Mouse (Mus musculus) erythroblast, embryonic 14.5 days (primary cell): ENCODE results near the gene Apba2. TPM values are rescaled to one million over a fixed set of nuclear protein-coding genes. Genes with fewer than 3 reads are reported as not detected.

ENCODE experiments used
- H3K27me3 ChIP-seq: 2 replicates; pipeline ENCODE4 v1.6.1; 2012; ENCODE audit warnings: inconsistent platforms; ENCODE audit not compliant: control insufficient read depth
- H3K36me3 ChIP-seq: 2 replicates; pipeline ENCODE4 v1.6.1; 2012; ENCODE audit warnings: mild to moderate bottlenecking, inconsistent platforms; ENCODE audit not compliant: control insufficient read depth
- H3K4me1 ChIP-seq: 2 replicates; pipeline ENCODE4 v1.6.1; 2012; ENCODE audit warnings: inconsistent platforms; ENCODE audit not compliant: control insufficient read depth
- H3K4me3 ChIP-seq: replicated peaks from 2 replicates; pipeline ENCODE3; 2012; ENCODE audit warnings: moderate library complexity, mild to moderate bottlenecking, inconsistent platforms
- H3K9me3 ChIP-seq: 2 replicates; pipeline ENCODE4 v1.6.1; 2012; ENCODE audit warnings: low read length, inconsistent platforms, mixed read lengths; ENCODE audit not compliant: control insufficient read depth
- GATA1 ChIP-seq: IDR thresholded peaks from 2 replicates; pipeline ENCODE4 v1.6.1; 2012; ENCODE audit warnings: low read length, inconsistent platforms, mixed read lengths
- TAL1 ChIP-seq: IDR thresholded peaks from 3 replicates; pipeline ENCODE4 v1.6.1; 2012; ENCODE audit warnings: low read length, inconsistent platforms, mixed read lengths
- polyA plus RNA-seq: library from polyadenylated mRNA; stranded (reverse); fragments of >175 nt; gene quantifications from 2 replicates; pipeline ENCODE4 v1.2.3, GENCODE M21; 2012

Apba2 gene
- polyA plus RNA-seq, 1 experiment: not detected

DNA sequence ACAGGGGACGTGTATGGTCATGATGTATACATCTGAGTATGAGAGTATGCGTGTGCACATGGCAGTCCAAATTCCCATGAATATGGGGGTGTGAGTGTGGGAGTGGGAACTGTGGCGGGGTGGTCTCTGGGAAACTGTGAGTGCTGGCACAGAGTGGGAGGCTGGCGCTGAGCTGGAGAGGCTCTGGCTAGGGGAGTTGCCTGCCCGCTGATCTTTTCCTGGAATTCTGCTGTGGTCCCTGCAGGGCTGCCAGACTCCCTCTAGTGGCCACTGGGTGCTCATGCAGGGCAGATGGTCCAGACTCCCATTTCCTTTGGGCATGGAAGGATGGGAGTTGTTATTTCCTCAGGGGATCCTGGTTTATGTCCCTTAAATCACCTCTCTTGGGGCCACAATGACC lies 250.0 kb downstream of the Apba2 start:
- no peak overlapping the region for H3K4me3 ChIP-seq
- TF ChIP-seq TAL1 (no peak), GATA1 (no peak)
- H3K36me3 ChIP-seq: no peaks in the 10 kb centered on the region
- no peaks in the 10 kb centered on the region for H3K4me1 ChIP-seq
- no peaks in the 10 kb centered on the region; the same call in 1 of the 2 replicates for H3K9me3 ChIP-seq
- no peaks in the 10 kb centered on the region for H3K27me3 ChIP-seq

DNA sequence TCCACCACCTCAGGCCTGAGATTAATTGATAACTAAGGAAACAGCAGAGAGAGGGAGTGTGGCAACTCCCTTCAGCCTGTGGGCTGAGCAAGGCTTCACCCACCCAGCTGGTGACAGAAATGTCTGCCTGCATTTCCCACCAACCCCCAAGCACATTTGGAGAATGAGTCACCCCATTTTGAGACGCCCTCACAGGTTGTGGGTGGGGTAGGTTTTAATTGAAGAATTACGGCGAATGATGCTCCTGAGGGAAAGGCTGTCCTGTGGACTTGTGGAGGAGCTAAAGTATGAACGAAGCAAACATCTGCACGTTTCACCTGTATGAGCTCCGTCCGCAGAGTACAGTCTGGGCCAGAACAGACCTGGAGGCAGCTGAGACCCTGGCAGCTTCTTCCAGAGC lies 250.6 kb downstream of the Apba2 start:
- Histone ChIP-seq H3K4me1 (no peaks in the 10 kb centered on the region), H3K4me3 (no peak overlapping the region), H3K36me3 (no peaks in the 10 kb centered on the region), H3K9me3 (no peaks in the 10 kb centered on the region; the same call in 1 of the 2 replicates), H3K27me3 (no peaks in the 10 kb centered on the region)
- no peak for TF ChIP-seq TAL1
- no peak for TF ChIP-seq GATA1

DNA sequence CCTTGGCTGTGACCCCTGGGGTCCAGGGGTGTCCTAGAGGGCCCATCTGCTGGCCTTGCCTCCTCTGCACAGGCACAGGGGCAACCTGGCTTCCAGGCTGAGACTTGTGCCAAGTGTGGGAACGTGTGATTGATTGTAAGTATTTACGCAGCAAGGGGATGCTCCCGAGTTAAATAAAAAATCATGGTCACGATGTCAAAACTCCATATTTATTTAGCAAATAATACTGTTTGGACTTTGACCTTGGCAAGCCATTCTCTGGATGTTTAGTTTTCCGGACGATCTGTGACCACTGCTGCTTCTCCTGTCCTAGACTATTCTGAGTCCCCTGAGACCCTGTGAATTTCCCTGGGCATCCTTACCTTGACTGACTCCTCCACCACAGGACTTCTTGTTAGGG lies 252.2 kb downstream of the Apba2 start:
- H3K4me3 ChIP-seq: no peak overlapping the region
- no peak for TF ChIP-seq GATA1
- TF ChIP-seq TAL1: no peak
- H3K36me3 ChIP-seq: no peaks in the 10 kb centered on the region
- H3K4me1 ChIP-seq: no peaks in the 10 kb centered on the region
- no peaks in the 10 kb centered on the region; the same call in 1 of the 2 replicates for H3K9me3 ChIP-seq
- H3K27me3 ChIP-seq: no peaks in the 10 kb centered on the region

DNA sequence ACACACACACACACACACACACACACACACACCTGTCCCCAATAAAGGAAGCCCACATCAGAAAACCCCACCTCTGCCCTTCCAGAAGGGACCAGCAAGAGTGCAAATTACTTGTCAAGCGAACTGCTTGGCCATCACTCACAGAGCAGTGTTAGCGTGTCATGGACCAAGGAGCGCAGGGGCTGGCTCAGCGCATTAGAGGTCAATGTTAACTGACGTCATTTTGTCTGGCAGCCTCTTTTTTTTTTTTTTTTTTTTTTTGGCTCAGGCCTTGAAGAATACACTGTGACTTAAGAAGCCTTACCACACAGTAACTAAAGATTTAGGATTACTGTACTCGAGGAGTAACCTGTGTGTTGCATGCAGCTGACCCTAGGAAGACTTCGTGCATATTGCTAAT lies 252.7 kb downstream of the Apba2 start:
- Histone ChIP-seq H3K4me1 (no peaks in the 10 kb centered on the region), H3K4me3 (no peak overlapping the region), H3K27me3 (no peaks in the 10 kb centered on the region), H3K36me3 (no peaks in the 10 kb centered on the region), H3K9me3 (peaks cover 4% of the 10 kb centered on the region)
- no peak for TF ChIP-seq TAL1
- TF ChIP-seq GATA1: no peak

DNA sequence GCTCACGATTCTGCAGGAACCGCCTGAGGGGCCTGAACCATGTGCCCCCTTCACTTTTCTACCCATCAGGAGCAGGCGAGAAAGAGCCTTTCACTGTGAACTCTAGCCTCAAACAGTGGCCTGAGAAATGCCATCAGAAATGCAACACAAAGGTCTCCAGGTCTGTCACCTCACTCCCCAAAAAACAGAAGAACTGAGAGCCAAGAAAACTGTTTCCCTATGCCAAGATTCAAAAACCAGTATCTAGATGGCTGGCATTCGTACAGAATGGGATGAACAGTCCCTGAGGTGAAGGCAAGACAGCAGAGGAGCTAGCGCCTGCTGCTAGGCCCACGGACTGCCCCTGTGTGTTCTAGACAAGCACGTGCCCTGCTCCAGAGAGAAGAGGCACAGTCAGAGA lies 253.6 kb downstream of the Apba2 start:
- TF ChIP-seq GATA1 (no peak), TAL1 (no peak)
- Histone ChIP-seq H3K9me3 (peaks cover 7% of the 10 kb centered on the region), H3K36me3 (no peaks in the 10 kb centered on the region), H3K27me3 (no peaks in the 10 kb centered on the region), H3K4me3 (no peak overlapping the region), H3K4me1 (no peaks in the 10 kb centered on the region)

DNA sequence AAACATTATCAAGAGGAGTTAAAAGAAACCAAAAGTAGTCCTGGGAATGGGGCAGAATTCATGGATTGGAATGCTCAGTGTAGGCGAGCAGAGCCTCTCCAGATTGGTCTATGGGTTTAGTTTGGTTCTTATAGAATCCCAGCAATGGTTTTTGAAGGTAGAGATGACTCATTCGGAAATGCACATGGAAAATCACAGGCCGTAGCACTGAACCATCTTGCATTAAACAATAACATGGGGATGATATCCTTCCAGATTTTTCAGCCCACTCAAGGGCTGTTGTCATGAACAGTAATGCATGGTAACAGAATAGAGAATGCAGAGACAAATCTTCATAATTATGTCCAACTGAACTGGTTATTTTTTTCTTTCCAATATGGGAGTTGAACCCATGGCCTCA lies 264.1 kb downstream of the Apba2 start:
- H3K4me3 ChIP-seq: no peak overlapping the region
- no peak for TF ChIP-seq GATA1
- TF ChIP-seq TAL1: no peak
- H3K36me3 ChIP-seq: no peaks in the 10 kb centered on the region
- no peaks in the 10 kb centered on the region for H3K27me3 ChIP-seq
- no peaks in the 10 kb centered on the region for H3K4me1 ChIP-seq
- peaks cover 21% of the 10 kb centered on the region for H3K9me3 ChIP-seq

DNA sequence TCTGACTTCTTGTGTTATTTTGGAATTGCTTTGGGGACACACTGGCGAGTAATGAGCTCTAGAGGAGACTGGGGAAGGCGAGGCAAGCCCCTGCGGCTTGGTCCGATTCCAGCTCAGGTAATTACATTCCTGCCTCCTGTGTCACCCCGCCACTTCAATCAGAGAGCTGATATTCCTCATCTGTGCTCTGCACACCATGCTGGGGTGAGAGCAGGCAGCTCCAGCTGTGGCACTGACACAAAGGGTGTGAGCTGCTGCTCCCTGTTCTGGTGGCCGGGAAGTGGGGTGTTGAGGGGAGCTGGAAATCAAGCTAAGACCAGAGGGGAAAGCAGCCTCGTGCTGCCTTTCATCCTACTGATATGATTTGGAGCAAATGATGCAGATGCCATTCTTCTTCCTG lies 268.3 kb downstream of the Apba2 start:
- no peak overlapping the region for H3K4me3 ChIP-seq
- H3K4me1 ChIP-seq: no peaks in the 10 kb centered on the region
- no peaks in the 10 kb centered on the region for H3K27me3 ChIP-seq
- TF ChIP-seq GATA1 (no peak), TAL1 (no peak)
- peaks cover 31% of the 10 kb centered on the region for H3K9me3 ChIP-seq
- no peaks in the 10 kb centered on the region for H3K36me3 ChIP-seq

DNA sequence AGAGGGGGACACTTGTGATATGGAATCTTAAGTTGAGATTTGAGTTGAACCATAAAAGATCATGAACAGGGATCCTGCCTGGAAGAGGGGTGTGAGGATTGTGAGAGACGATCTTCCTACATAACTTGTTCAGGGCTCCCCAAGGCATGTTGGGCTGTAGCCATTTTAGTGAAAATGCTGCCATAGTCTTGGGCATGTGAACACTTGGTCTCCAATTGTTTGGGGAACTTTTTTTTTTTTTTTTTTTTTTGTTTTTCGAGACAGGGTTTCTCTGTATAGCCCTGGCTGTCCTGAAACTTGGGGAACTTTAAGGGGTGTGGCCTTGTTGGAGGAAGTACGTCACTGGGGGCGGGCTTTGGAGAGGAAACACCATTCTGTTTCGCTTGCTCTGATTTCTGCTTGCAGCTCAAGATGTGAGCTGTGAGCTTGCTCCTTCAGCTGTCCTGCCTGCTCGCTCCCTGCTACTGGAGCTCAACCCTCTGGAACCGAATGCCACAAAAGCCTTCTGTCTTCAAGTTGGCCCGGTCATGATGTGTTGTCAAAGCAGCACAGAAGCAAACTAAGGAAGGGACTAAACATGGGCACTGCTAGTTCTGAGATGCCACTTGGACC lies 269.4 kb downstream of the Apba2 start:
- H3K36me3 ChIP-seq: no peaks in the 10 kb centered on the region
- no peak overlapping the region for H3K4me3 ChIP-seq
- peaks cover 38% of the 10 kb centered on the region for H3K9me3 ChIP-seq
- no peaks in the 10 kb centered on the region for H3K4me1 ChIP-seq
- H3K27me3 ChIP-seq: no peaks in the 10 kb centered on the region
- no peak for TF ChIP-seq GATA1

DNA sequence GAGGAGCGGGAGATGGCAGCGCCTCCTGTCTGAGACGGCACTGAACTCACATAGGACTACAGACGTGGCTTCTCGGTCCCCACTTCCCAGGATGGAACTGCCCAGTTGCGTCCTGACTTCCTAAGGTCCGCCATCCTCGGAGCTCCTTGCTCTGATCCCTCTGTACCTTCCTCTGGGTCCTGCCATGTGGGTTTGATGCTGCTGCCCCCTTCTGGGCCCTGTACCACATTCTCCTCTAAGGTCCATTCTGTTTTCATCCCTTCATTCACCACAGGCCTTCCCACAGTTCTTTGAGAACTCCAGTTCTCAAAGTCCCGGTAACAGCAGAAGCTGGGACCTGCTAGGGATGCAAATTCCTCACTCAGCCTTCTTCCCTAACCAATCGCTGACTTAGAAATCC lies 272.0 kb downstream of the Apba2 start:
- H3K27me3 ChIP-seq: no peaks in the 10 kb centered on the region
- H3K9me3 ChIP-seq: peaks cover 35% of the 10 kb centered on the region
- no peak overlapping the region for H3K4me3 ChIP-seq

More for the DNA sequence above, 272.0 kb downstream of the Apba2 start:
- no peak for TF ChIP-seq TAL1
- no peak for TF ChIP-seq GATA1
- Histone ChIP-seq H3K36me3 (no peaks in the 10 kb centered on the region), H3K4me1 (no peaks in the 10 kb centered on the region)
